Mouse (Mus musculus): ENCODE results near the gene Vnn1.

- TF ChIP-seq POLR2A (IDR thresholded peaks at IDR 0.05; ENCODE audit: insufficient read depth, low read length) (no peak), CTCF (IDR thresholded peaks at IDR 0.05; ENCODE audit: low read depth, low read length) (no peak)
Measured at GRCm38 (mm10) chr10:23886060-23886459, 8.4 kb upstream of the Vnn1 start.
